Mouse (Mus musculus) kidney, adult 9 months (tissue): ENCODE results near the gene Rufy2.

Experiments used
- DNase-seq: peaks from one replicate; pipeline ENCODE4 v3.0.0; 2022

The Rufy2 gene

GRCm38 (mm10) chr10:62980039-62980954 lies at the start of gene Rufy2:
Gene Rufy2, plus strand, starts transcription at chr10:62980223.
- peak; percentile 82 for DNase-seq

- DNase-seq, result no peak
These were observed 47.6 kb upstream of the Rufy2 start for GRCm38 (mm10) chr10:62932381-62932780.

- no peak for DNase-seq
These were observed 34.9 kb upstream of the Rufy2 start for GRCm38 (mm10) chr10:62944975-62945580.

GRCm38 (mm10) chr10:62946738-62947471 lies 33.1 kb upstream of the Rufy2 start, which contains the start of gene Dna2:
Gene Dna2, plus strand, starts transcription at chr10:62947026.
- peak; percentile 75 for DNase-seq

GRCm38 (mm10) chr10:62948551-62948950 lies 31.5 kb upstream of the Rufy2 start:
- DNase-seq, result no peak

GRCm38 (mm10) chr10:62963956-62964355 lies 16.1 kb upstream of the Rufy2 start:
- no peak for DNase-seq

GRCm38 (mm10) chr10:62965796-62966195 lies 14.2 kb upstream of the Rufy2 start:
- DNase-seq, result no peak

GRCm38 (mm10) chr10:62966291-62966690 lies 13.7 kb upstream of the Rufy2 start:
- no peak for DNase-seq

GRCm38 (mm10) chr10:62971821-62972220 lies 8.2 kb upstream of the Rufy2 start:
- DNase-seq, result peak; percentile 90

- DNase-seq, result no peak
These were observed 370 bp upstream of the Rufy2 start for GRCm38 (mm10) chr10:62979667-62980038.

- no peak for DNase-seq
These were observed 4.0 kb downstream of the Rufy2 start for GRCm38 (mm10) chr10:62984072-62984471.

GRCm38 (mm10) chr10:62984495-62984894 lies 4.5 kb downstream of the Rufy2 start:
- peak; percentile 20 for DNase-seq

- DNase-seq, result peak; percentile 27
These were observed 7.3 kb downstream of the Rufy2 start for GRCm38 (mm10) chr10:62987341-62987740.

GRCm38 (mm10) chr10:62990636-62991035 lies 10.6 kb downstream of the Rufy2 start:
- DNase-seq, result no peak

- no peak for DNase-seq
These were observed 14.0 kb downstream of the Rufy2 start for GRCm38 (mm10) chr10:62993991-62994390.

GRCm38 (mm10) chr10:63000584-63000983 lies 20.6 kb downstream of the Rufy2 start:
- no peak for DNase-seq

GRCm38 (mm10) chr10:63003252-63003651 lies 23.2 kb downstream of the Rufy2 start:
- DNase-seq, result no peak

- DNase-seq, result no peak
These were observed 24.5 kb downstream of the Rufy2 start for GRCm38 (mm10) chr10:63004556-63004955.

GRCm38 (mm10) chr10:63008193-63008592 lies 28.2 kb downstream of the Rufy2 start:
- DNase-seq, result no peak

GRCm38 (mm10) chr10:63010268-63010667 lies 30.2 kb downstream of the Rufy2 start:
- DNase-seq, result no peak

GRCm38 (mm10) chr10:63011556-63011955 lies 31.5 kb downstream of the Rufy2 start:
- no peak for DNase-seq

GRCm38 (mm10) chr10:63013476-63013875 lies 33.5 kb downstream of the Rufy2 start:
- DNase-seq, result no peak

- no peak for DNase-seq
These were observed 34.1 kb downstream of the Rufy2 start for GRCm38 (mm10) chr10:63014168-63014567.
